ENCODE assay signal across 10 mouse cellular contexts in genomic region chr14:25405191-25405590, GRCm38 (mm10). TPM values are rescaled to one million over a fixed set of nuclear protein-coding genes. Genes with fewer than 3 reads are reported as not detected.
DNase-seq lines count a peak whose midpoint lies in the region; ATAC-seq lines count a peak whose summit lies in the region.
"Had no signal": no experiment of that assay in that cellular context is flagged by ENCODE, and none has a peak within 500 bp of the region (broad histone marks: within the 10 kb centered on the region; RNA-seq: fewer than 3 reads in every experiment).

No protein-coding gene starts in this region.

- H3K36me3 ChIP-seq in forebrain, embryonic 15.5 days: no peaks in the 10 kb centered on the region
- H3K36me3 ChIP-seq: G1E had no signal

- no peak overlapping the region for H3K27ac ChIP-seq in forebrain, embryonic 15.5 days (replicated peaks)
- H3K27ac ChIP-seq: forebrain, embryonic 13.5 days had no signal

- peak; percentile 32 to 47 for DNase-seq in kidney, postnatal 4 days
- DNase-seq in kidney, adult 9 months: no peak
- peak; percentile 83 to 85 for DNase-seq in adrenal gland, adult (ENCODE audit: inconsistent age in 2 of 2, low spot score in 1 of 2)
- peak; percentile 54 for DNase-seq in heart, adult 8-10 months (ENCODE audit: low spot score)
- peak; percentile 46 for DNase-seq in large intestine, adult 2 months (ENCODE audit: low read depth, low spot score)
- DNase-seq in retina, postnatal 1 day: no peak
- no peak for DNase-seq in left cerebral cortex, adult 9 months (ENCODE audit: low spot score in 2 of 2)

- no peak overlapping the region for H3K4me2 ChIP-seq in forebrain, embryonic 15.5 days (replicated peaks)
- H3K4me2 ChIP-seq: forebrain, embryonic 13.5 days had no signal

- no peak overlapping the region for H3K4me3 ChIP-seq in forebrain, embryonic 15.5 days
- H3K4me3 ChIP-seq: forebrain, embryonic 13.5 days had no signal

- no peak for ATAC-seq in forebrain, embryonic 15.5 days (replicated peaks)
- ATAC-seq: forebrain, embryonic 13.5 days had no signal

- H3K4me1 ChIP-seq in forebrain, embryonic 15.5 days: peaks cover 6% of the 10 kb centered on the region

- no peaks in the 10 kb centered on the region for H3K27me3 ChIP-seq in forebrain, embryonic 15.5 days

- no peak overlapping the region for H3K9ac ChIP-seq in forebrain, embryonic 15.5 days (replicated peaks)
- H3K9ac ChIP-seq: forebrain, embryonic 13.5 days had no signal

- H3K9me3 ChIP-seq in forebrain, embryonic 15.5 days: no peaks in the 10 kb centered on the region
- H3K9me3 ChIP-seq: forebrain, embryonic 13.5 days had no signal

- WGBS in large intestine, adult 2 months: 27% methylated on average over 4 of the region's 4 CpGs
- 50% methylated on average over 4 of the region's 4 CpGs for WGBS in forebrain, embryonic 15.5 days

RNA-seq across cellular contexts. Expression of gene Zmiz1, which starts 53.8 kb away (rescaled TPM):
- 10 to 100 TPM; 34.7 to 44.1 (median 40.4) TPM for total RNA-seq in heart, adult 8-10 months (2022)
- polyA plus RNA-seq in large intestine, adult 2 months (2012; rRNA removed): 25.6 and 38.7 TPM in 2 replicates
- polyA plus RNA-seq in forebrain, embryonic 15.5 days (2015; fragmentation: Nextera tagmentation; extraction: Ambion mirVana): 57.5 and 63.9 TPM in 2 replicates

Comparison
In these comparisons a context has a peak if more than half of its experiments do, and no peak if none do; other contexts are left out.
1. DNase-seq: peak in kidney, postnatal 4 days (2 of 2), adrenal gland, adult (2 of 2), heart, adult 8-10 months (single experiment) and large intestine, adult 2 months (single experiment); none in kidney, adult 9 months (single experiment), retina, postnatal 1 day (single experiment) and left cerebral cortex, adult 9 months (0 of 2).